Mouse (Mus musculus): ENCODE measurements at regions not wholly inside any gene's neighbourhood (a gene's known extent, or its start where the extent isn't known, plus 50 kb on each side); places are given as distances from the start of the nearest gene placed in this dataset.

DNA sequence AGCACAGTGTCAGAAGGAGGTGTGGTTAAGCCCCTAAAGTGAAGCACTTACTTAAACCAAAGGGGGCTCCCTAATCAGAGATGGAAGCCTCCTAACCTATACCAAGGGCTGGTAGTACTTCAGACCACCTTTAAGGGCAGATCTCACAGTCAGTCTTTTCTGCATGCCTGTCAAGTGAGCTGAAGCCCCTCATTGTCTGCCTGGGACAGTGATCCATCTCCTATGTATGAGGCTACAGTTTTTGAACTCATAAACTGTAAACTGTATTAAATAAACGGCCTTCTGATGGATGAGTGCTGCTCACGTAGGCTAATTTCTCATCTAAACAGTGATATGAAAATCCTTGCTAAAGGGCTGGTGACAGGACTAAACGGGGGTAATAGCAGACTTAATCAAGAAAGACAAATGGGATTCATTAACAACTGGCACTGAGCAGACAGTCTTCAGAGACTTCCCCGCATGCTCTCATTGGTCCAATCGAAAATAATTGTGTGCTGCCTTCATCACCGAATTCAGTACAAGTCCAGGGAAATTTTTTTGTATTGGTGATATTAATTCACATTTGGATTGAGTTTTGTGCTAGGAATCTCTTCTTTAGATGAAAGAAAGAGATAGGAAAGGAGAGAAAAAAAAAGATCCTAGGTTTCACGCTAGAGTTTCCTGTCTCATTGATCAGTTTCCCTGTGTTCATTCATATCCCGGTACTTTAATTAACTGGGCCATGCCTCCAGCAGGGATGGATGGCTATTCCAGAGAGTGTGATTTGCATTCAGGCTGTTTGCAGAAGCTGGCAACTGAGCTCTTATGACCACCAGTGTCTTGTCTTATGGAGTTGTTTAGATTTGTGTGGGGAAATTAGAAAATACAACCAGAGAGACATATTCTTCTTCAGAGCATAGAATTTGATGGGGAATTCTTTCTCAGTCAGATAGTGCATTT lies 271.2 kb upstream of the Ptbp2 start:
- WGBS = 55% methylated on average over 8 of the region's 8 CpGs
- Histone ChIP-seq H3K4me2 (ENCODE audit: low read depth, low read length) (no peak overlapping the region), H3K9ac (replicated peaks; ENCODE audit: low read length) (no peak overlapping the region), H3K36me3 (replicated peaks; ENCODE audit: control insufficient read depth, insufficient read depth, low read depth, low read length) (no peaks in the 10 kb centered on the region), H3K4me1 (ENCODE audit: control insufficient read depth, insufficient read depth, low read length) (no peaks in the 10 kb centered on the region; the same call in 1 of the 2 replicates), H3K4me3 (ENCODE audit: low read depth, low read length) (no peak overlapping the region), H3K27me3 (ENCODE audit: control insufficient read depth, insufficient read depth, low read length) (no peaks in the 10 kb centered on the region), H3K27ac (replicated peaks; ENCODE audit: low read depth, low read length) (no peak overlapping the region), H3K9me3 (replicated peaks; ENCODE audit: control insufficient read depth, low read length) (no peaks in the 10 kb centered on the region)
- DNase-seq (ENCODE audit: low spot score) (no peak), ATAC-seq (replicated peaks; ENCODE audit: insufficient number of reproducible peaks, low FRiP score, low TSS enrichment, low read depth) (no peak)

DNA sequence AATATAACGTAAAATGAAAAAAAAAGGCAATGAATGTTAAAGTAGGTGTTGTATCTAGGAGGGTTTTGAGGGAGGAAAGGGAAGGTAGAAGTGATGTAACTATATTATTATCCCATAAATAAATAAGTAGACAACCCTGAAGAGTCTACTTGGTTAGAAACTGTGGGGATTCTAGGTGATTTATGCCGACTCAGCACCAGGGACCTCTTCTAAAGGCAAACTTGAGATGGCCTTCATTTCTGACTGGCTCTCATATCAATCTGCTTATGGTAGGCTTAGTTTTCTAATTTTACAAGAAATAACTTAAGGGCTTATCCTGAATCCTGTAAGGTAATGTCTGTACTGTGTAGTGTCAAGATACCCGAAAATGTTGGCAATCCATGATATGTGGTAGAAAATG lies 263.0 kb upstream of the Ptbp2 start:
- H3K4me2 ChIP-seq (ENCODE audit: low read depth, low read length) = no peak overlapping the region
- H3K27me3 ChIP-seq (ENCODE audit: control insufficient read depth, insufficient read depth, low read length) = no peaks in the 10 kb centered on the region
- H3K4me1 ChIP-seq (ENCODE audit: control insufficient read depth, insufficient read depth, low read length) = no peaks in the 10 kb centered on the region
- no peak overlapping the region for H3K9ac ChIP-seq (replicated peaks; ENCODE audit: low read length)
- no peaks in the 10 kb centered on the region for H3K36me3 ChIP-seq (replicated peaks; ENCODE audit: control insufficient read depth, insufficient read depth, low read depth, low read length)
- H3K4me3 ChIP-seq (ENCODE audit: low read depth, low read length) = no peak overlapping the region
- no peak overlapping the region for H3K27ac ChIP-seq (replicated peaks; ENCODE audit: low read depth, low read length)
- DNase-seq (ENCODE audit: low spot score) (no peak), ATAC-seq (replicated peaks; ENCODE audit: insufficient number of reproducible peaks, low FRiP score, low TSS enrichment, low read depth) (no peak)
- H3K9me3 ChIP-seq (replicated peaks; ENCODE audit: control insufficient read depth, low read length) = no peaks in the 10 kb centered on the region
- 92% methylated on average over 3 of the region's 3 CpGs for WGBS

DNA sequence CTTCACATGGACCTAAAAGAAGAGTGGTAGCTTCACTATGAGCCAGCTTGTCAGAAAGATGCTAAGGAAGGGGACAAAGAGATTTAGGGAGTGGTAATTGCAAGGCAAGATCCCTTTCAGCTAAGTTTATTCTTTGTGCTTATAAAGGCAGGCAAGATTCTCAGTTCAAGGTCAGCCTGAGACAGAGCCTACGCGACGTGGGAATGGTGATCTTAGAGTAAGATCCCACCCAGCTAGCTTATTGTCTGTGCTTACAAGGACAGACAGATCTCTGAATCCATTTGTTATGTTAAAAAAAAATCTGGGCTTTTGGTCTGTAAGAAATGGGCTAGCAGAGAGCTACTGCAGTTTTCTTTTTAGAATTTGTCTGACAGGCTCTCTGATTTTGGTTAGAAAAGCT lies 253.3 kb upstream of the Ptbp2 start:
- no peak overlapping the region for H3K27ac ChIP-seq (replicated peaks; ENCODE audit: low read depth, low read length)
- DNase-seq (ENCODE audit: low spot score) (no peak), ATAC-seq (replicated peaks; ENCODE audit: insufficient number of reproducible peaks, low FRiP score, low TSS enrichment, low read depth) (no peak)
- no peak overlapping the region for H3K4me3 ChIP-seq (ENCODE audit: low read depth, low read length)
- H3K9me3 ChIP-seq (replicated peaks; ENCODE audit: control insufficient read depth, low read length) = no peaks in the 10 kb centered on the region
- no peak overlapping the region for H3K9ac ChIP-seq (replicated peaks; ENCODE audit: low read length)
- H3K4me2 ChIP-seq (ENCODE audit: low read depth, low read length) = no peak overlapping the region
- no peaks in the 10 kb centered on the region for H3K27me3 ChIP-seq (ENCODE audit: control insufficient read depth, insufficient read depth, low read length)
- WGBS = 96% methylated on average over 3 of the region's 3 CpGs
- H3K4me1 ChIP-seq (ENCODE audit: control insufficient read depth, insufficient read depth, low read length) = no peaks in the 10 kb centered on the region
- H3K36me3 ChIP-seq (replicated peaks; ENCODE audit: control insufficient read depth, insufficient read depth, low read depth, low read length) = no peaks in the 10 kb centered on the region

DNA sequence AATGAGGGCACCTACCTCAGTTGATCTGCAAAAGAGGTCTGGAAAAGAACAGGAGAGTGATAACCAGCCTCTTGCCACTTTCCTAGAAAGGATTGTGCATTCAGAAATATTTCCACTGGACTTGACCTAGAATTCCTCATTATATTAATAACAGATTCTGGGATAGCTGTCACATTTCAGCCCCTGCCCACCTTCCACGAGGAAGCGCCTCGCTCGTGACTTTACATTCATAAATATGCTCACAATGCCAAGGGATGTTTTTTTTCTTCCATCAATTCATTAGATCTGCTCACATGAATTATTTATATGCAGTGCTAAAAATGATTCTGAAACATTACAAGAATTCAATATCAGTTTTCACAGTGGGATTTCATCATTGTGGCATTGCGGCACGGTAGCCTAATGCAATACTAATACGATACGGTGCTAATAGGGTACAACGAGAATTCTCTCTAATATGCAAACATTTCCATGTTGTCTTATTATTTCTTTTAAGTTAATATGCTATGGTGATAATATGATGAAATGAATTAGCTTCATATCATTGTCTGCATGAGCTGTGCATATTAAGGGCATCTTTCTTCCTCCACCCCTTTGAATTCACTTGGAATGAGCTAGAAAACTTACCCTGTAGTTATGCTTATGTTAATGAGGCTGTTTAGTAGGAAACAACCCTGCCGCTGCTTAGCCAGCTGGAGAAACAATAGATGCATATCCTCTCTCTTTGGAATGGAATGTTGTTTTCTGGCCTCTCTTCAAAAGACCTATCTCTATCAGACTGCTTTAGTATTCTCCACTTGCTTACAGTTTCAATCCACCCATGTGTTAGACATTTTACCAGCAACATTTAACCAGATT lies 235.8 kb upstream of the Ptbp2 start:
- H3K4me3 ChIP-seq (ENCODE audit: low read depth, low read length) = no peak overlapping the region
- 84% methylated on average over 10 of the region's 10 CpGs for WGBS

DNA sequence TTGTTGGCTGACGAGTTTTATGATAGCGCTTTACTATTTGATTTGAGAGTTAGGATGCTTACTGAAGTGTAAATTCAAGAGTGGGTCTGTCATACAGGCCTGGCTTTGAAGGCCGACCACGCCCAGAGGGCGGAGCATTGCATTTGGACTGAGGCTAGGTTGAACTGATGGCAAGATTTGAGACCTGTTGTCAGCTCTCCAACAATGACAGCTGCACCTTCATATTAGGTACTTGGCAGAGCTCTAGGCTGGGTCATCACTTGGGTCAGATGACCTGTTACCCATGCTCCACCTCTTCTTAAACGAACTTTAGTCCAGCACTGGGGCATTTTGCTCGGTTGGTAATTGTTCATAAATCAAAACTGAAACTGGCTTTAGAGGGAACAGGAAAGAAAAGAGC lies 231.1 kb upstream of the Ptbp2 start:
- Histone ChIP-seq H3K4me3 (ENCODE audit: low read depth, low read length) (no peak overlapping the region), H3K9me3 (replicated peaks; ENCODE audit: control insufficient read depth, low read length) (no peaks in the 10 kb centered on the region), H3K27me3 (ENCODE audit: control insufficient read depth, insufficient read depth, low read length) (no peaks in the 10 kb centered on the region), H3K4me2 (ENCODE audit: low read depth, low read length) (no peak overlapping the region), H3K36me3 (replicated peaks; ENCODE audit: control insufficient read depth, insufficient read depth, low read depth, low read length) (no peaks in the 10 kb centered on the region), H3K9ac (replicated peaks; ENCODE audit: low read length) (no peak overlapping the region), H3K4me1 (ENCODE audit: control insufficient read depth, insufficient read depth, low read length) (no peaks in the 10 kb centered on the region), H3K27ac (replicated peaks; ENCODE audit: low read depth, low read length) (no peak overlapping the region)
- 84% methylated on average over 7 of the region's 7 CpGs for WGBS
- no peak for ATAC-seq (replicated peaks; ENCODE audit: insufficient number of reproducible peaks, low FRiP score, low TSS enrichment, low read depth)
- no peak for DNase-seq (ENCODE audit: low spot score)

More for the DNA sequence above, 235.8 kb upstream of the Ptbp2 start:
- Histone ChIP-seq H3K9me3 (replicated peaks; ENCODE audit: control insufficient read depth, low read length) (no peaks in the 10 kb centered on the region), H3K27me3 (ENCODE audit: control insufficient read depth, insufficient read depth, low read length) (no peaks in the 10 kb centered on the region), H3K27ac (replicated peaks; ENCODE audit: low read depth, low read length) (no peak overlapping the region), H3K36me3 (replicated peaks; ENCODE audit: control insufficient read depth, insufficient read depth, low read depth, low read length) (no peaks in the 10 kb centered on the region), H3K9ac (replicated peaks; ENCODE audit: low read length) (no peak overlapping the region), H3K4me1 (ENCODE audit: control insufficient read depth, insufficient read depth, low read length) (no peaks in the 10 kb centered on the region), H3K4me2 (ENCODE audit: low read depth, low read length) (no peak overlapping the region)
- no peak for DNase-seq (ENCODE audit: low spot score)
- ATAC-seq (replicated peaks; ENCODE audit: insufficient number of reproducible peaks, low FRiP score, low TSS enrichment, low read depth) = no peak

DNA sequence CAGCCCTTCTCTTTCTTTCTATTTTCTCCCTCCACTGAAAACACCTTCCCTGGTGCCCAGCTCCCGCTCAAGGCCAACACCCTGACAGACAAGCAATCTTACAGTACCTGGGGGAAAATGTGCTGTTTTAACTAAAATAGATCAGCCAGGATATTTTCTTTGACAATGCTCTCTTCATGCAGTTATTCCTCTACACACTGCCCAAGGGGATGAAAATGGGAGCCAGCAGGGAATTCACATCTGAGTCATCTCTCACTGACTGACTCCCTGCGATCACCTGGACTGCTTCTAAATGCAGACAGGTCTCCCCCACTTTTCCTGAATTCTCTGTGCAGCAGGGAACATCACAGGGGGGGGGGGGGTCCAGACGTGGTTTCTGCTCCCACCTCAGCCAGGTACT lies 227.6 kb upstream of the Ptbp2 start:
- H3K4me3 ChIP-seq (ENCODE audit: low read depth, low read length) = no peak overlapping the region
- H3K4me2 ChIP-seq (ENCODE audit: low read depth, low read length) = no peak overlapping the region
- ATAC-seq (replicated peaks; ENCODE audit: insufficient number of reproducible peaks, low FRiP score, low TSS enrichment, low read depth) (no peak), DNase-seq (ENCODE audit: low spot score) (no peak)
- H3K4me1 ChIP-seq (ENCODE audit: control insufficient read depth, insufficient read depth, low read length) = no peaks in the 10 kb centered on the region
- H3K36me3 ChIP-seq (replicated peaks; ENCODE audit: control insufficient read depth, insufficient read depth, low read depth, low read length) = no peaks in the 10 kb centered on the region
- no peaks in the 10 kb centered on the region for H3K27me3 ChIP-seq (ENCODE audit: control insufficient read depth, insufficient read depth, low read length)
- H3K9ac ChIP-seq (replicated peaks; ENCODE audit: low read length) = no peak overlapping the region
- 14% methylated on average over 3 of the region's 3 CpGs for WGBS
- H3K9me3 ChIP-seq (replicated peaks; ENCODE audit: control insufficient read depth, low read length) = no peaks in the 10 kb centered on the region
- H3K27ac ChIP-seq (replicated peaks; ENCODE audit: low read depth, low read length) = no peak overlapping the region

DNA sequence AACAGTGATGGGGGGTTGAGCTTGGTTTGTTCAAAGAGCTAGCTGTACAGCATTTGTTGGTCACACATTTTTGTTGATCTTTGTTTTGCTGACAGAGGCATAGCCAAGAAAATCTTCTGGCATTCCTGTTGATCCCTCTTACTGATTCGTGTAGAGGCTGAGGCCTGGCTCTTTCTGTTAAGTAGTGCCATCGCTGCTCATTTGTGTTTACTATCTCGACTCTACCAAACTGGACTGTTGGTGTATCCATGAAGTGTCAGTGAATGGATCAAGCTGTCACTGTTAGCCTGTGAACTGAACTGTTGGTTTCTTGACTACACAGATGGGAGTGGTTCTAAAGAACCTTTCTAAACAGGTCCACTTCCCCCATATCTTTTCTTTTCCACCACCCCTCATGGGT lies 223.8 kb upstream of the Ptbp2 start:
- ATAC-seq (replicated peaks; ENCODE audit: insufficient number of reproducible peaks, low FRiP score, low TSS enrichment, low read depth) (no peak), DNase-seq (ENCODE audit: low spot score) (no peak)
- Histone ChIP-seq H3K4me3 (ENCODE audit: low read depth, low read length) (no peak overlapping the region), H3K4me2 (ENCODE audit: low read depth, low read length) (no peak overlapping the region), H3K4me1 (ENCODE audit: control insufficient read depth, insufficient read depth, low read length) (no peaks in the 10 kb centered on the region), H3K9me3 (replicated peaks; ENCODE audit: control insufficient read depth, low read length) (no peaks in the 10 kb centered on the region), H3K27ac (replicated peaks; ENCODE audit: low read depth, low read length) (no peak overlapping the region), H3K36me3 (replicated peaks; ENCODE audit: control insufficient read depth, insufficient read depth, low read depth, low read length) (no peaks in the 10 kb centered on the region), H3K27me3 (ENCODE audit: control insufficient read depth, insufficient read depth, low read length) (no peaks in the 10 kb centered on the region), H3K9ac (replicated peaks; ENCODE audit: low read length) (no peak overlapping the region)
- 90% methylated on average over 3 of the region's 3 CpGs for WGBS

DNA sequence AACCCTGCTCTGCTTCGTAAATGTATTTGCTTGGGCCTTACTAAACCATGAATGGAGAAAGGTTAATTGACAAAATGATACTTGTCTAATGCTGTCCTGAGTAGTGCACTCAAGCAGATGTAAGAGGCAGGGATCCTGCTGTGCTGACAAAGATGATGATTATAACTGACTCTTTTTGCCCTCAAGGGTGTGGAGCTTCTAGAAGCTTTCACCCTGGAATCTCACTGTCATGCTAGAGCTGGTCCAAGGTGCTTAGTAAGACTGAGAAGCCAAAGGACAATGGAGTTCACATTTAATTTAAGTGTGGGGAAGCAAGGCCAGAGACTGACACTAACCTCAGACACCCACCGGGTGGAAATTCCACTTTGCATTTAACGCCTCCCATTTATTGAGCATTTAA lies 220.3 kb upstream of the Ptbp2 start:
- H3K36me3 ChIP-seq (replicated peaks; ENCODE audit: control insufficient read depth, insufficient read depth, low read depth, low read length) = no peaks in the 10 kb centered on the region
- H3K27ac ChIP-seq (replicated peaks; ENCODE audit: low read depth, low read length) = no peak overlapping the region
- H3K9me3 ChIP-seq (replicated peaks; ENCODE audit: control insufficient read depth, low read length) = no peaks in the 10 kb centered on the region
- no peaks in the 10 kb centered on the region for H3K4me1 ChIP-seq (ENCODE audit: control insufficient read depth, insufficient read depth, low read length)
- no peaks in the 10 kb centered on the region for H3K27me3 ChIP-seq (ENCODE audit: control insufficient read depth, insufficient read depth, low read length)
- H3K4me2 ChIP-seq (ENCODE audit: low read depth, low read length) = no peak overlapping the region
- no peak overlapping the region for H3K9ac ChIP-seq (replicated peaks; ENCODE audit: low read length)
- DNase-seq (ENCODE audit: low spot score) (no peak), ATAC-seq (replicated peaks; ENCODE audit: insufficient number of reproducible peaks, low FRiP score, low TSS enrichment, low read depth) (no peak)
- no peak overlapping the region for H3K4me3 ChIP-seq (ENCODE audit: low read depth, low read length)
- 83% methylated on average over 3 of the region's 3 CpGs for WGBS

Data from embryonic facial prominence, embryonic 11.5 days (tissue).